Mouse (Mus musculus): ENCODE results near the gene Hmg20a.

DNA sequence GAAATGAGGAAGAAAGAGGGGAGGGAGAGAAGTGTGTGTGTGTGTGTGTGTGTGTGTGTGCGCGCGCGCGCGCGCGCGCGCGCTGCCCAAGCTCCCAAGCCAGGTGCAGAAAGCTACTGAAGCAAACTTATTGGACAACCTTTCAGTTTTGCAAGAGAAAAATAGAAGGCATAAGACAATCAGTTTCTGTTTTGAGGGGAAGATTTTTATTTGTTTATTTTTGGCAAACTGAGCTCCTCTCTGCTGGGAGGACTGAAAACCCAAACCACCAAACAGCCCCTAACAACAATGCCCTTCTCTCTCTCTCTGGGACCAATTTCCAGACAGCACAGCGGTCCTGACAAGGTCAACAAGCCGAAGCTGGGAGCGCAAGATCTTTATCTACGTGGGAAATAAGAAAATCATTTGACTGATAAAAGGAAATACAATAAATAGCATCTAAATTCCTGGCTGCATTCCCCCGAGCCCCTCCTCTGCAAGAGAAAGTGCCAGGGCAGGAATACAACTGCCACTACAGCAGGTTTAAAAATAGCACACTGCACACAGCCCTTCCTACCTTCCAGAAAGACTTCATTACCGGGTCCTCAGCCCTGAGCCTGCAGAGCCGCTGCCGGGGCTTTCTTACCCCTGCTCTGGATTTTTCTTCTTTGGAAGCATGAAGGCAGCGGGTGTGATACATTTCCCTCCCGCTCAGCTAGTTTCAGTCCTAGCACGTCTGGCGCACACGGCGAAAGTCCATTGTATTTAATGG is 88.7 kb downstream of the Hmg20a start:
- TF ChIP-seq POLR2A (IDR thresholded peaks at IDR 0.05; ENCODE audit: control insufficient read depth, extremely low read depth, insufficient read depth, low read length, poor library complexity) (no peak), CTCF (IDR thresholded peaks at IDR 0.05; ENCODE audit: borderline replicate concordance, control insufficient read depth, extremely low read depth, insufficient read depth, low read length, poor library complexity) (no peak)

All from thymus, adult 2 months (tissue).